Mouse (Mus musculus) activated CD4-positive, CD25-positive, alpha-beta regulatory T cell (primary cell): ENCODE results near the gene Poc1a. TPM values are rescaled to one million over a fixed set of nuclear protein-coding genes. Genes with fewer than 3 reads are reported as not detected.

Experiments
- polyA plus RNA-seq, 2 experiments: library from polyadenylated mRNA; unstranded; fragments of 100-300 nt; shearing (Covaris generic); gene quantifications; one replicate each; pipeline ENCODE4 v1.2.1; 2017

Poc1a gene
- 1 to 10 TPM; 7.3 to 9.9 TPM for polyA plus RNA-seq

GRCm38 (mm10) chr9:106280808-106281544, at the start of gene Poc1a:
Gene Poc1a (plus strand): TSS chr9:106281061.

DNA sequence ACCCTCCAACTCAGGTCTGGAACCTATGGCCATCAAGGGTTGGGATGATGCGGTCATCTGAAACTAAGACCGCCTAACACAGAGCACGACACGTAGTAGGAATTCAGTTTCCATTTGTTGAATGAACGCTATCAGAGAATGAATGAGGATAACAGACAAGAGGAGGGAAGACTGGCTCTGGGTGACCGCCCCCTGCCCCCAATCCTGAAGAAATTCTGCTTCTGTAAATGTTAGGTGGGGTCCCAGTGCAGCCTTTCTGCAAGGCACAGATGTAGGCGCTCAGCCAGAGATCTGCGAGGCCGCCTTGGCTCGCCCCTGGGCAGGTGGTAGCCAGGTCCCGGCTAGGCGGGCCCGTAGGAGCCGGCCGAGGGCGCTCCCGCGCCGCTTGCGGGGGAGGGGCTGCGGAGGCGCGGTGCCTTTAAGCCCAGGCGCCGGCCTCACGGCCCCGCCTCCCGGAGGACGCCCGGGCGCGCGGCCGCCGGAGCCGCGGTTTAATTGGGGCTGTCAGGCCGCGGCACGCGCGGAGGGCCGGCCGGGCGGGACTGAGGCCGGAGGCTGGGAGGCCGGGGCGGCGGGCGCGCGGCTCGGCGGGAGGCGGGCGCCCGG, 87.4 kb downstream of the Poc1a start, which contains the start of gene Dusp7:
TSS of gene Dusp7 (plus strand) at position 521 of the 606 bp plus-strand sequence.

Other genes with a start within 250 kb of the Poc1a start
- gene Col6a4, start 184.3 kb upstream of the Poc1a start, polyA plus RNA-seq = under 1 TPM in 1 of 2 experiments, not detected in 1; 0.04 TPM
- 1 to 10 TPM; 4.2 to 5.8 TPM for gene Glyctk, start 122.9 kb upstream of the Poc1a start, polyA plus RNA-seq
- 10 to 100 TPM; 80.4 to 92.4 TPM for gene Wdr82, start 110.1 kb upstream of the Poc1a start, polyA plus RNA-seq
- gene Ppm1m, start 81.3 kb upstream of the Poc1a start, polyA plus RNA-seq = 100 to 1,000 TPM in 1 of 2 experiments, 10 to 100 TPM in 1; 60.9 to 115 TPM
- gene Twf2, start 78.0 kb upstream of the Poc1a start, polyA plus RNA-seq = 100 to 1,000 TPM; 264 to 286 TPM
- not detected for gene Tlr9, start 58.5 kb upstream of the Poc1a start, polyA plus RNA-seq
- 10 to 100 TPM; 31.6 to 40.0 TPM for gene Alas1, start 32.4 kb upstream of the Poc1a start, polyA plus RNA-seq
- 10 to 100 TPM; 48.0 to 62.3 TPM for gene Dusp7, start 87.6 kb downstream of the Poc1a start, polyA plus RNA-seq
- 100 to 1,000 TPM; 570 to 948 TPM for gene Rpl29, start 148.4 kb downstream of the Poc1a start, polyA plus RNA-seq
- 10 to 100 TPM; 10.1 to 16.3 TPM for gene Acy1, start 157.3 kb downstream of the Poc1a start, polyA plus RNA-seq
- 1 to 10 TPM; 4.6 to 5.4 TPM for gene Abhd14b, start 166.4 kb downstream of the Poc1a start, polyA plus RNA-seq
- 10 to 100 TPM in 1 of 2 experiments, 1 to 10 TPM in 1; 7.4 to 14.2 TPM for gene Abhd14a, start 166.6 kb downstream of the Poc1a start, polyA plus RNA-seq
- 10 to 100 TPM; 13.7 to 15.9 TPM for gene Pcbp4, start 172.2 kb downstream of the Poc1a start, polyA plus RNA-seq
- under 1 TPM; 0.11 to 0.39 TPM for gene Gpr62, start 184.9 kb downstream of the Poc1a start, polyA plus RNA-seq
- 10 to 100 TPM; 46.5 to 70.2 TPM for gene Rrp9, start 194.9 kb downstream of the Poc1a start, polyA plus RNA-seq
- 10 to 100 TPM; 51.2 to 60.8 TPM for gene Parp3, start 195.9 kb downstream of the Poc1a start, polyA plus RNA-seq
- gene Iqcf1, start 218.9 kb downstream of the Poc1a start, polyA plus RNA-seq = under 1 TPM in 1 of 2 experiments, not detected in 1; 0.34 TPM
- not detected for gene Iqcf5, start 233.5 kb downstream of the Poc1a start, polyA plus RNA-seq